Mouse (Mus musculus) activated CD4-positive, CD25-positive, alpha-beta regulatory T cell, adult 4 months (primary cell): ENCODE data around the gene Neurl1b. TPM values are rescaled to one million over a fixed set of nuclear protein-coding genes. Genes with fewer than 3 reads are reported as not detected.

ENCODE experiments used
- ATAC-seq: one replicate; pipeline ENCODE4 v1.8.0; 2017
- polyA plus RNA-seq, 2 experiments: library from polyadenylated mRNA; unstranded; fragments of 100-300 nt; shearing (Covaris generic); gene quantifications; one replicate each; pipeline ENCODE4 v1.2.1; 2017

Neurl1b gene
- polyA plus RNA-seq, 2 experiments from 2014 or later = 0.33 to 0.57 TPM

DNA sequence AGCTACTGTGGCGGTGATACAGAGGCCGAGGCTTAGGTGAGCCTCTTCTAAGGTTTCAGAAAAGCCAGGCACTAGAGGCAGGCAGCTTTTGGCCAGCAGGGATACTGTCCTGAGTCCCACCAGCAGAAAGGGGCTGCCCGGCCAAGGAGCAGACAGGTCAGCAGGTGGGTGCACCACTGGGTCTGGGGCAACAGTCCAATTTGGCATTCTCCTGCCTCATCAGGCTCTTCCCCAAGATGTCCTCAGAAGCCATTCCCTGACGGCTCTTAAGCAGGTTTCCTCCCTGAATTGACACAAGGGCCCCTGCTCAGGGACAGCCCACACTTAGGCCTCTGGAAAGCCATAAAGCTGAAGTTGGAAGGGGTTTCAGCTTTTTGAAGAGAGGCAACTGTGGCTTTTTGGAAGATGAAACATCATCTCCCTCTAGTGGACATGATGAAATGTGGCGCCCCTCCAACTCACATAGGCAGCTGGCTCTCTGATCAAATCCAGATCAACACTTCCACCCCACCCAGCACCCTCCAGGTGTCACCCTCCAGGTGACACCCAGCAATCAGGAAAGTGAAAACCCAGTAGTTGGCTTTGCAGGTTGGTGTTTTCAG is 37.8 kb downstream of the Neurl1b start:
- no peak for ATAC-seq

DNA sequence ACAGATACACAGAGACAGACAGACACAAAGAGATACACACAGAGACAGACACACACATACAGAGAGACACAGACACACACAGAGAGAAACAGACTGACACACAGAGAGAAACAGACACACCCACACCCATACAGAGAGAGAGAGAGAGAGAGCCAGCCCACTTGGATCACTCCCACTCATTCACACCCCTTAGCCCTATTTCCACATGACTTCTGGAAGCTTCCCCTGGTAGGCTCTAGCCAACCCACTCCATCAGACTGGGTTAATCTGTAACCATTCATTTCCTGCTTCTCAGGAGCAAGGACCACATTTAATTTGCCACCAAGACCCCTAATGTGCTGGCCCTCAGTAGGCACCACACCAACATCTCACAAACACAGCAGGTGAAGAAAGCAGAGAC is 42.9 kb downstream of the Neurl1b start:
- no peak for ATAC-seq

DNA sequence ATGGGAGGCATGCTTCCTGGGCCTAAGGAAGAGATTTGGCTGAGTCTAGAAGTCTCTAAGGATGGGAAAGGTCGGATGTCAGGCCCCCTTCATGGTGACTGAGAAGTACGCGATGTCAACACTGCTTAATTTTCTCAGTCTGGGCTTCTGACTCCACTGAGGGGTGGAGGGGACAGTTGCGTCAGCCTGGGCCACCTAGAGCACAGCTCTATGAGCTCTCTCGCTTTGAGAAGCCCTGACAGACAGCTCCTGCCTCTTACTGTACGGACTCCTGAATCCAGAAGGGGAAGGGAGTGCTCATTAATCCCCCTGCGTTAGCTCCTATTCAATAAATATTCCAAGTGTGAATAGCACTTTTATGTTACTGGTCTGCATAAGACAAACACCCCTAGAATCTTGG is 43.4 kb downstream of the Neurl1b start:
- ATAC-seq = no peak

DNA sequence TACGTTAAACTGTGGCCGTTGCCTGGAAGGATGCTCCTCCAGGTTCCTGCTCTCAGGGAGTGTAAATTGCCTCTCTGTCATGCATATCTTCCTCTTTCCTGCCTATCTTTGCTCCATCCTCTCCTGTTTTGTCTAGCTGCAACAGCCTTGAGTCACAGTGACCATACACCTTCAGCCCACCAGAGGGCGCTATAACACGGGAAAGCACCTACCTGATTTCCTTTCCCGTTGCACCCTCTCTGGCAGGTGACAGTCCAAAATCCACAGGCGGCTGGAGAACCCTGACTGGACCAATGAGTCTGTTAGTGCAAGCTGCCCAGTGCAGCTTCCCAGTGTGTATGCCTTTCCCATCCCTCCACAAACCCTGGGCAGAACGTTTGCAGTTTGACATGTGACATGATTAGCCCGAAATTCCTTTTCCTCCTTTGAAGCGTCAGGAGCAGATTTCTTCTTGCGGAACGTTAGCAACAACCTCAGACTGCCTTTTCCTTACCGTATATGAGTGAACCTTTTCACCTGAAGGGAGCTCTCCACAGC is 48.1 kb downstream of the Neurl1b start:
- peak; percentile 43 for ATAC-seq

- ATAC-seq = no peak
Observed at GRCm38 (mm10) chr17:26463432-26463831, 48.8 kb downstream of the Neurl1b start.

- no peak for ATAC-seq
Observed at GRCm38 (mm10) chr17:26463984-26464383, 49.4 kb downstream of the Neurl1b start.

GRCm38 (mm10) chr17:26464481-26464880 is 49.9 kb downstream of the Neurl1b start:
- ATAC-seq = no peak

- no peak for ATAC-seq
Observed at GRCm38 (mm10) chr17:26464972-26465371, 50.3 kb downstream of the Neurl1b start.

DNA sequence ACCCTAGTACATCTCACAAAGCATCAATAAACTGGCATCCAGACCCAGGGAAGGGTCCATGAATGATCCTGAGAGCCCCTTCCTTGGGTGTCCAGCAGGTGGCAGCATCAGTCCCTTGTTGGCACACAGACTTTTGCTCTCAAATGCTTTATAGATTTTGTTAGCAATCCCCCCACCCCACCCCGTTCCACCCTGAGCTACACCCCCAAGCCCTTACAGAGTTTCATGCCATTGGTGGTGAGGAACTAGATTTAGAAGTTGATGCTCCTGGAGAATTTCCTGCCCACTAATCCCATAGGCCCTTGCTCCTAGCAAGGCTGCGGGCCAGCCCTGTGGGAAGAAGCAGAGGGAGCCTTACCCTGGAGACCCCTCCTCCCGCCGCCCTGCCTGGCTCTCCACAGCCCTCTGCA is 52.1 kb downstream of the Neurl1b start:
- ATAC-seq = no peak

- no peak for ATAC-seq
Observed at GRCm38 (mm10) chr17:26467619-26468018, 53.0 kb downstream of the Neurl1b start.

- no peak for ATAC-seq
Observed at GRCm38 (mm10) chr17:26468102-26468894, 53.7 kb downstream of the Neurl1b start.

DNA sequence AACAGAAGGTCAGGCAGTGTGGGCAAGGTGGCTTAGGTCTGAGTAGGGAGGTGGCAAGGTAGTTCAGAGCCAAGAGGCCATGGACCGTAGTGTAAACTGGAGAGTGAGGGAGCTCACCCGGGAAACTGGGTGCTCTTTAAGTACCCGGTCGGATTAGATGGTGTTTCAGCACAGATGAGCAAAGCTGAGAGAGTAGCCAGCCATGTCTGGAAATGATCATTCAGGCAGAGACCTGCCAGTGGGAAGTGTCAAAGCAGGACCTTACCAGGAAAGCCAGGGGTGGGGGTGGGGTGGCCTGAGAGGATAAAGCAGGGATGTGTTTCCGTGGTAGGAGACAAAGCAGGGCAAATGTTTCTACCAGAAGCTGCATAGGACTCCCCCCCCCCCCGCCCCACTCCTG is 62.2 kb downstream of the Neurl1b start:
- no peak for ATAC-seq

- no peak for ATAC-seq
Observed at GRCm38 (mm10) chr17:26478672-26479071, 64.0 kb downstream of the Neurl1b start.

DNA sequence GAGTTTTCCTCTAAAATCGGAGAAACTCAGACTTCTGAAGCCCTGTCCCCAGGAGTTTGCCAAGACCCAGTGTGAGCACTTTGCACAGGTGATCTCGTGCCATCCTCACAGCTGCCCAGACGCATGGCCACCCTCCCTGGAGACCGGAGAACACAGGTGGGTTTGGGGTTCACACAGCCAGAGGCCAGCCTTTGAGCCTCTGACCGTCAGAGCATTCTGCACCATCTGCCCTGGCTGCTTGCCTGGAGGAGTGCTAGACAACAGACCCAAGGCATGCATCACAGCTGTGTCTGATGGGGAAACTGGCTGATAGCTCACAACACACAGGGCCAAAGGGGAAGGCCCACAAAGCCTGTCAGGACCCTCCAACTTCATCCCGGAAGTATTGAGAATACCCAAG is 65.0 kb downstream of the Neurl1b start:
- ATAC-seq = no peak

DNA sequence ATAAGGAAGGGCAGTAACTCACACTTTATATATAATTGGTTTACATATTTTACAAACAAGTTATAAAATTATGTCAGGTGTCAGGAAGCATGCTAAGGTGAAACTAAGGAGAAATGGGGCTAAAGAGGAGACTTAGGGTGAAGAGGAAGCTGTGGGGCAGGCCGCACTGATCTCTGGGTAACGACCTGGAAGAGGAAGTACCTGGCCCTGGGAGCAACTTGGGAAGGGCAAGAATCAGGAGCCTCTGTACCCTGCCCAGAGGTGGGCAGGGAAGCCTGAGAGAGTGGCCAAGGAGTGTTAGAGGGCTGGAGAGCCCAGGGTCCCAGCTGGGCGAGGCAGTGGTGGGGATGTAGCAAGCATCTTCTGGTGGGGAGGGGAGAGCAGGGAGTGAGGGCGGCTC is 66.3 kb downstream of the Neurl1b start:
- no peak for ATAC-seq

GRCm38 (mm10) chr17:26484626-26485421 is 70.2 kb downstream of the Neurl1b start:
- ATAC-seq = no peak

DNA sequence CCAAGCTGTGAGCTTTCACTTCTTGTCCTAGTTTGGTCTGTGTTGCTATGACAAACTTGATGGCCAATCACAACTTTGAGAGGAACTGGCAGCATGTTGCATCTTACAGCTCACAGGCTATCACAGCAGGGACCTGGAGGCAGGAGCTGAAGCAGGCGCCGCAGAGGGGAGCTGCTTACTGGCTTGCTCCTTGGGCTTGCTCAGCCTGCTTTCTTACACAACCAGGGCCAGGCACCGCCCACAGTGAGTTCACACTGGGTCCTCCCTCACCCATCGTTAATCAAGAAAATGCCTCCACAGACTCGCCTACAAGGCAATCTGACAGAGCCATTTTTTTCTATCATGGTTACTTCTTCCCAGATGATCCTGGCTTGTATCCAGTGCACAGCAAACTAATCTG is 72.6 kb downstream of the Neurl1b start:
- ATAC-seq = no peak

GRCm38 (mm10) chr17:26487917-26488316 is 73.3 kb downstream of the Neurl1b start:
- no peak for ATAC-seq

DNA sequence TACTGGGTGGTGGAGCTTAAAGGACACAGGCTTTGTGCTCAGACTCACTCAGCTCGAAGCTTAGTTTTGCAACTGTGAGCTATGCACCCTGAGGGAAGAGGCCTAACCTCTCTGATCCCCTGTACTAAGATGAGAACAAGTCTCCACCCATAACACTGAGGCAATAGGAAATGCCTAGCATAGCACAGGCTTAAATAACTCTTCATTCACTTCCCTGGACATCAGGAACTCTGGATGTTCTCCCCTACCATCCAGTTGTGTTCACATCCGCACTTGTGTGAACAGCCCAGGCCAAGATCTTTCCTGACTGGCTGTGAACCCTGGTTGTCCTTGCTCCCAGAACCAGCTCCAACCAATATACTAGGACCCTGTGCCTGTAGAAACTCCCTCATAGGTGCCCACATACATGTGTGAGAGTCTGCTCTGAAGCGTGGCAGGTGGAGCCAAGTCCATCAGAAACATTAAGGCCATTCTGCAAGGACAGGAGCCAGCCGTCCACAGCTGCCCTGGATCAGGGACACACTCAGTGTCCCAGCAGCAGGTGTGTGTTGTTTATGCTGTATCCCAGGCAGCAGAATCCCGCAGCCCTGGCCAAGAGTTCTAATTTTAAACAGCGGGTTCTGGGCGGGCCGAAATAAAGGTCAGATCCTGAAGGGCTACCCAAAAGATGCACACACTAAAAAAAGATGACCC is 74.2 kb downstream of the Neurl1b start:
- no peak for ATAC-seq

GRCm38 (mm10) chr17:26490072-26490471 is 75.4 kb downstream of the Neurl1b start:
- no peak for ATAC-seq

DNA sequence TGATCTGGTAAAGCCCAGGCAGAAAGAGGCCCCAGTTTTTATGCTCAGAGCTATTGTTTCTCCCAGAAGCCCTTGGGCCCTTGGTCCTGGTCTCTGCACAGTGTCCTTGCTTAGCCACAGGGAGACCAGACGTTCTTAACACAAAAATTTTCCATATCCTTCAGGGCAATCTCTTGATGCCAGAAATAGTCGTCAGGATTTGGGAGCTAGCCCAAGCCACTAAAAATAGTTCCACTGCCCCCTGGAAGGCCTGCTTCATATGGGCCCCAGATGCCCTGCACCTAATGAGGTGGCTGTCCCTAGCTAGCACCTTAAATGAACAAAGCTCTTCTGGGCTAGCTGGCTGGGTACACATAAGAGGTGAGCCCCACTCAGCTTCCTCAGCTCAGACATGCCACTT is 76.3 kb downstream of the Neurl1b start:
- no peak for ATAC-seq

- ATAC-seq = no peak
Observed at GRCm38 (mm10) chr17:26492246-26492645, 77.6 kb downstream of the Neurl1b start.
